Mouse (Mus musculus): ENCODE measurements around the gene Ireb2. TPM values are rescaled to one million over a fixed set of nuclear protein-coding genes. Genes with fewer than 3 reads are reported as not detected.
"Not testable (repeated sequence)": the region's sequence is repeated elsewhere in the genome, so short reads cannot be mapped to it uniquely, and the experiment has no call there.

The Ireb2 gene
- total RNA-seq, 2 experiments from 2014 or later, result 30.1 to 30.5 TPM

GRCm38 (mm10) chr9:54892111-54892510 lies 28.5 kb downstream of the Ireb2 start:
- DNase-seq, result no peak
- intact Hi-C loops (cut with DNase I), result no loop called here

GRCm38 (mm10) chr9:54897097-54897496 lies 33.5 kb downstream of the Ireb2 start:
- DNase-seq, result no peak
- intact Hi-C loops (cut with DNase I), result loop anchor here (1.0 kb wide), 1 partner anchor 161 kb away; no protein-coding TSS in a partner anchor

DNA sequence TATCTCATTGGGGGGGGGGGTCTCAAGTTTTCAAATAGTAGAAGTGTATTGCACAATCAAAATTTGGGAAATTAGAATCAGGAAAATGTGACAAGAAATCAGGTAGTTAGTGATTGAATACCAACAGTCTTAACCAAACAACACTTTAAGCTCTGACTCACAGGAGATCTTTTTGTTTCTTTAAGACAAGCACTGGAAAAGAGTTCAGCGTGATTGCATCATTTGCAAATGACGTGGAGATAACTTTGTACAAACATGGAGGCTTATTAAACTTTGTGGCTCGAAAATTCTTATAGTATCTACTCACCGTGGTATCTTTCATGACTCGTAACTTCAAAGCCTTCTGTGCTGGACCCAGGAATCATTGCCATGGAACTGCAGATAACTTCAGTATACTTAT lies 45.9 kb downstream of the Ireb2 start:
- intact Hi-C loops (cut with DNase I), result no loop called here

GRCm38 (mm10) chr9:54915576-54915975 lies 52.0 kb downstream of the Ireb2 start:
- DNase-seq, result no peak

More for the DNA sequence above, 45.9 kb downstream of the Ireb2 start:
- DNase-seq, result no peak

GRCm38 (mm10) chr9:54916401-54916800 lies 52.8 kb downstream of the Ireb2 start:
- DNase-seq, result no peak
- intact Hi-C loops (cut with DNase I), result loop anchor here (2.0 to 5.0 kb wide), 2 partner anchors 34 to 191 kb away; partner anchors contain the start of genes AY074887 and Psma4

More at GRCm38 (mm10) chr9:54915576-54915975, 52.0 kb downstream of the Ireb2 start:
- intact Hi-C loops (cut with DNase I), result loop anchor here (5.0 kb wide), 1 partner anchor 192 kb away; no protein-coding TSS in a partner anchor

DNA sequence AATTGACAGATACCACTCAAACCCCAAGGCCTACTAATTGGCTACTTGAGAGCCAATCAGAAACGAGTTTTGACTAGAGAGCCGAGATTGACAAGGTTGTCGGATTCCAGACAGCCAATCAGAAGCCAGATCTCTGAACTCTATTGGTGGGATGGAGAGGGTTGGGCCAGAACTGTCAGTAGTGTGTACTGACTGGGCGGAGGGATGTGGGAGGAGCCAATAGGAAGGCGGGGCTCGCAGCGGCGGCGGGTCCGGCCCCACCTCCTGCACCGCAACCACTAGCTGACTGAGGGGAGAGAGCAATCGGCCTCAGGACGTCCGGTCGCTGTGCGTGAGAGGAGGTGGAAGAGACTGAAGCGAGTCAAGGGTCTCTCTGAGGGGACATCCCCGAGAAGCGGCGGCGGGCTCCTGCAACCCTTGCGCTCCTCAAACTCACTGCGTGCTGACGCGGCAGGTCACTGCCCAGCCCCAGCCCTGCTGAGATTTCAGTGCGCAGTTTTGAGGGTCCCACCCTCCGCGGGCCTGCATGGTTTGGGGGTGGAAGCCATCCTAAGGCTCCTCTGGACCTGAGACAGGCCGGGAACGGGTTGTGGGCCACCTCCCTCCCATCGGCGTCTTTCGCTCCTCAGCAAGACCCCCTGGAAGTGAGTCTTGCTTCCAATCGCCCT lies 53.6 kb downstream of the Ireb2 start, which contains the start of gene Hykk:
Gene Hykk (plus strand): TSS at position 274 of the 668 bp plus-strand sequence.
- intact Hi-C loops (cut with DNase I), result loop anchor here (2.0 to 5.0 kb wide), 2 partner anchors 34 to 190 kb away; partner anchors contain the start of genes AY074887 and Psma4
- peak; percentile 81 to 85 for DNase-seq

GRCm38 (mm10) chr9:54918191-54918590 lies 54.6 kb downstream of the Ireb2 start:
- intact Hi-C loops (cut with DNase I), result loop anchor here (5.0 kb wide), 1 partner anchor 189 kb away; no protein-coding TSS in a partner anchor
- DNase-seq, result no peak

- intact Hi-C loops (cut with DNase I), result loop anchor here (5.0 kb wide), 1 partner anchor 189 kb away; no protein-coding TSS in a partner anchor
- DNase-seq, result no peak
These were observed 55.2 kb downstream of the Ireb2 start for GRCm38 (mm10) chr9:54918781-54919180.

GRCm38 (mm10) chr9:54919946-54920345 lies 56.4 kb downstream of the Ireb2 start:
- intact Hi-C loops (cut with DNase I), result loop anchor here (5.0 kb wide), 1 partner anchor 187 kb away; no protein-coding TSS in a partner anchor
- no peak for DNase-seq

- intact Hi-C loops (cut with DNase I), result no loop called here
- no peak for DNase-seq
These were observed 67.2 kb downstream of the Ireb2 start for GRCm38 (mm10) chr9:54930741-54931140.

- DNase-seq, result no peak
- intact Hi-C loops (cut with DNase I), result no loop called here
These were observed 68.2 kb downstream of the Ireb2 start for GRCm38 (mm10) chr9:54931765-54932164.

DNA sequence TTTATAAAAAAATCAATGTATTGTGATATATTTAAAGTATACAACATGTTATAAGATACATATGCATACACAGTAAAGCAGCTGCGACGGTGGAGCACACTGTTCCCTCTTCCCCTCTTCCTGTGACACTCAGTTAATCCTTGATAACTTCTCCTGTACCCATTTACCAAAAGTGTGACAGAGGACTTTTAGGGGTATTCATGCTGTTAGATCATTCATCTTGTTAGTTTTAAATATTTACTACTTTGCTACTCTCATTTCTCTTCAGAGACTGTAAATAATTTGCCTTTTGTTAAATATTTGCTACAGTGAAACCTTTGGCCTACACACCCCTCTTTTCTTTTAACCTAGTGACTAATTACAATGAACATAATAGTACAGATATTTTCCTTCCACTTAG lies 68.8 kb downstream of the Ireb2 start:
- no peak for DNase-seq
- intact Hi-C loops (cut with DNase I), result no loop called here

DNA sequence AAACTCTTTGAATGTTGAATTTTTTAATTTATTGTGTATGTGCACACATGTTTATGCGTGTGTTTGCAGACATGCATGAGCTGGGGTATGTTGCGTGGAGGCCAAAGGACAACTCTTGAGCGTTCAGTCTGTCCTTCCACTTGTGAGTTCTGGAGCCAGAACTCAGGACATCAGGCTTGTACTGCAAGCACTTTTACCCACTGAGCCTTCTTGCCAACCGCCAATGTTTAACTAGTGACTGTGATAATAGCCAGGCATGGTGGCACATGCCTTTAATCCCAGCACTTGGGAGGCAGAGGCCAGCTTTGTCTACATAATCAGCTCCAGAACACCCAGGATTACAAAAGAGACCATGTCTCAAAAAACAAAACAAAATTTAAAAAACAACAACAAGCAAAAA lies 78.5 kb downstream of the Ireb2 start:
- intact Hi-C loops (cut with DNase I), result no loop called here
- no peak for DNase-seq

GRCm38 (mm10) chr9:54944467-54944866 lies 80.9 kb downstream of the Ireb2 start:
- intact Hi-C loops (cut with DNase I), result no loop called here
- no peak for DNase-seq

- DNase-seq, result no peak
- intact Hi-C loops (cut with DNase I), result no loop called here
These were observed 82.7 kb downstream of the Ireb2 start for GRCm38 (mm10) chr9:54946256-54946655.

- DNase-seq, result no peak
- intact Hi-C loops (cut with DNase I), result no loop called here
These were observed 85.9 kb downstream of the Ireb2 start for GRCm38 (mm10) chr9:54949465-54949864.

DNA sequence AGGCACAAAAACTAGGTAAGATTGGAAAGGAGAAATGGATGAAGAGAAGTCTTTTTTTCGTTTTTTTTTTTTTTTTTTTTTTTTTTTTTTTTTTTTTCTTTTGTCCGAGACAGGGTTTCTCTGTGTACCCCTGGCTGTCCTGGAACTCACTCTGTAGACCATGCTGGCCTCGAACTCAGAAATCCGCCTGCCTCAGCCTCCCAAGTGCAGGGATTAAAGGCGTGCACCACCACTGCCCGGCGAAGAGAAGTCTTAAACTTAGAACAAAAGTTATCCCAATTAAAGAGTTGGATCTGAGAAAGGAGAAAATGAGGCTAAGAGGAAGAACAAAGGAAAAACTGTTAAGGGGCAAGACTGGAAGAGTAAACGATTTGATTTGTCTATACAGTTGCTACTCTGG lies 86.6 kb downstream of the Ireb2 start:
- DNase-seq, result not testable (repeated sequence)
- intact Hi-C loops (cut with DNase I), result loop anchor here (2.0 to 5.0 kb wide), 2 partner anchors 33 to 218 kb away; partner anchors contain the start of genes Hykk and Wdr61

DNA sequence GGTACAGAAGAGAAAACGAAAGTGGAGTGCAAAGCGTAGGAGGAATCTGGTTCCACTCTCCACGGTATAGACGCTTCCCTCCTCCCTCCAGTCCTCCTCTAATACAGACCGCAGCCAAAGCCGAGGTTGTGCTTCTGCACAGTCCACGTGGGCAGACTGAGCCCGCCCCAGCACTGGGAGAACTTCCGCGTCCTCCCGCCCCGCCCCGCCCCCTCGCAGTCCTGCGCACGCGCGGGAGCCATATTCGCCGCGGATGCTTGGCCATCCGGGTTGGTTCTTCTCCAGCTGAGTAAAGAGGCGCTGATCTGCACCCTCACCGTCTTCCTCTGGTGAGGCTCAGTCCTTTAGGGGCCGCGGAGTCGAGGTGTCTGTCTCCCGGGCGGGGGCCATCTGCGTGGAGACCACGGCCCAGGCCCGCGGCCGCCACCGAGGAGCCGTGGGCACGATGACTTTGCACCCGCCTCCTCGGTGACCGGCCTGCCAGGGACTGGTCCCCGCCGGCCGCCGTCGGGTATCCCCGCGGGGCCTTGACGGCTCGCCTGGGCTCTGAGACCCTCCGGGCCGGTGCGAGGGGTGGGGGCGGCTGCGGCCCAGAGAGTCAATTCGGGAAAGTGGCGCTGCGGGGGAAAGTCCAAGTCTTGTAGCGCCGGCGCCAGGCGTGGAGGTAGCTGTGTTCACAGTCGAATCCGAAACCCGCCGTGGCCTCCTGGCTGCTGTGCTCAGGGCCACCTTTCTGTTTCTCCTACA lies 87.2 kb downstream of the Ireb2 start, which contains the start of the genes Psma4 and AY074887:
Gene Psma4 (plus strand): TSS at position 216 of the 747 bp plus-strand sequence.
Gene AY074887 (minus strand): TSS at position 424 of the 747 bp plus-strand sequence.
- peak; percentile 92 to 93 for DNase-seq
- intact Hi-C loops (cut with DNase I), result loop anchor here (2.0 to 5.0 kb wide), 2 partner anchors 34 to 218 kb away; partner anchors contain the start of genes Hykk and Wdr61

GRCm38 (mm10) chr9:54961059-54961458 lies 97.5 kb downstream of the Ireb2 start:
- no peak for DNase-seq
- intact Hi-C loops (cut with DNase I), result no loop called here

Measured in heart, postnatal 36 days (tissue).